Comparison of ENCODE assay signal across 18 mouse cellular contexts in the genomic region with DNA sequence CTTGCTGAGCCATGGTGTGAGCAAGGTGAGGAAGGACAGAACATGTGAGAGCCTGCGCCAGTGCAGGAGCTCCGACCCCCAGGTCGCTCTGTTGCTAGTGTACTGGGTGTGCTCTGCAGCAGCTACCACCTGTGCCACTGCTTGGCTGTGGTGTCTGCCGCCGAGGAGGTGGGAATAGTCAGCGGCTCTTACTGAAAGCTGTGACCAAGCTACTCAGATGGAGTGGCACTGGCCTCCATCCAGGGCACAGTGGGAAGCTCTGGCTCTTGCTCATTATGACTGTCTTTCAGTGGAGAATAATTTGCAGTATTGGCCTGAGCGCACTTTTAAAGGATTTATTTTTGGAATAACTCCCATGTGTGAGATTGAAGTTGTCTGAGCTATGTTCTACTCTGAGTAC.
DNase-seq lines count a peak whose midpoint lies in the region; ATAC-seq and TF ChIP-seq lines count a peak whose summit lies in the region.
"Had no signal": no experiment of that assay in that cellular context is flagged by ENCODE, and none has a peak within 500 bp of the region (broad histone marks: within the 10 kb centered on the region; RNA-seq: fewer than 3 reads in every experiment).

No protein-coding gene starts in this region.

- H3K9me3 ChIP-seq in forebrain, postnatal 0 days (ENCODE audit: low read length) = no peaks in the 10 kb centered on the region
- no peaks in the 10 kb centered on the region for H3K9me3 ChIP-seq in forebrain, embryonic 13.5 days (replicated peaks)
- H3K9me3 ChIP-seq in midbrain, postnatal 0 days (ENCODE audit: low read length) = no peaks in the 10 kb centered on the region
- no peaks in the 10 kb centered on the region for H3K9me3 ChIP-seq in midbrain, embryonic 14.5 days (ENCODE audit: control insufficient read depth, low read length)
- H3K9me3 ChIP-seq: embryonic facial prominence, embryonic 12.5 days; hindbrain, embryonic 15.5 days; limb, embryonic 13.5 days; midbrain, embryonic 13.5 days had no signal

- ATAC-seq in forebrain, postnatal 0 days = peak; percentile 51
- ATAC-seq in forebrain, embryonic 13.5 days = no peak
- ATAC-seq in midbrain, postnatal 0 days (ENCODE audit: low FRiP score) = no peak
- no peak for ATAC-seq in midbrain, embryonic 14.5 days (ENCODE audit: low FRiP score, low TSS enrichment)
- ATAC-seq: liver, postnatal 0 days; midbrain, embryonic 13.5 days had no signal

- H3K4me3 ChIP-seq in forebrain, postnatal 0 days (ENCODE audit: low read depth, low read length) = no peak overlapping the region
- H3K4me3 ChIP-seq in forebrain, embryonic 13.5 days = no peak overlapping the region
- H3K4me3 ChIP-seq in midbrain, postnatal 0 days (ENCODE audit: low read depth, low read length) = no peak overlapping the region
- no peak overlapping the region for H3K4me3 ChIP-seq in midbrain, embryonic 14.5 days (replicated peaks; ENCODE audit: low read depth, low read length)
- H3K4me3 ChIP-seq: embryonic facial prominence, embryonic 12.5 days; hindbrain, embryonic 15.5 days; limb, embryonic 13.5 days; midbrain, embryonic 13.5 days had no signal

- H3K36me3 ChIP-seq in forebrain, postnatal 0 days (ENCODE audit: insufficient read depth) = no peaks in the 10 kb centered on the region
- no peaks in the 10 kb centered on the region for H3K36me3 ChIP-seq in forebrain, embryonic 13.5 days (ENCODE audit: poor library complexity, severe bottlenecking)
- H3K36me3 ChIP-seq in midbrain, postnatal 0 days (ENCODE audit: insufficient read depth, low read length) = no peaks in the 10 kb centered on the region
- no peaks in the 10 kb centered on the region for H3K36me3 ChIP-seq in midbrain, embryonic 14.5 days (ENCODE audit: control insufficient read depth, insufficient read depth, low read length)
- H3K36me3 ChIP-seq: embryonic facial prominence, embryonic 12.5 days; hindbrain, embryonic 15.5 days; limb, embryonic 13.5 days; midbrain, embryonic 13.5 days had no signal

- 54% methylated on average over 7 of the region's 7 CpGs for WGBS in forebrain, postnatal 0 days
- WGBS in forebrain, embryonic 13.5 days = 82% methylated on average over 7 of the region's 7 CpGs
- WGBS in midbrain, postnatal 0 days = 77% methylated on average over 7 of the region's 7 CpGs
- WGBS in midbrain, embryonic 14.5 days = 87% methylated on average over 7 of the region's 7 CpGs

- peaks cover 5% of the 10 kb centered on the region; the same call in 1 of the 2 replicates for H3K4me1 ChIP-seq in forebrain, postnatal 0 days (ENCODE audit: insufficient read depth)
- peaks cover 7% of the 10 kb centered on the region; the same call in 1 of the 2 replicates for H3K4me1 ChIP-seq in forebrain, embryonic 13.5 days
- peaks cover 3% of the 10 kb centered on the region; the same call in 1 of the 2 replicates for H3K4me1 ChIP-seq in midbrain, postnatal 0 days (ENCODE audit: insufficient read depth, low read length)
- no peaks in the 10 kb centered on the region for H3K4me1 ChIP-seq in midbrain, embryonic 14.5 days (ENCODE audit: control insufficient read depth, insufficient read depth, low read length)
- H3K4me1 ChIP-seq: embryonic facial prominence, embryonic 12.5 days; hindbrain, embryonic 15.5 days; limb, embryonic 13.5 days had no signal

- H3K9ac ChIP-seq in forebrain, postnatal 0 days = no peak overlapping the region
- no peak overlapping the region for H3K9ac ChIP-seq in forebrain, embryonic 13.5 days
- no peak overlapping the region for H3K9ac ChIP-seq in midbrain, postnatal 0 days (replicated peaks; ENCODE audit: low read length, poor library complexity, severe bottlenecking)
- no peak overlapping the region for H3K9ac ChIP-seq in midbrain, embryonic 14.5 days (replicated peaks; ENCODE audit: low read length)
- H3K9ac ChIP-seq: embryonic facial prominence, embryonic 12.5 days; hindbrain, embryonic 15.5 days; limb, embryonic 13.5 days; liver, postnatal 0 days; midbrain, embryonic 13.5 days had no signal

- H3K27me3 ChIP-seq in forebrain, postnatal 0 days (ENCODE audit: insufficient read depth, low read length) = no peaks in the 10 kb centered on the region
- no peaks in the 10 kb centered on the region for H3K27me3 ChIP-seq in forebrain, embryonic 13.5 days
- no peaks in the 10 kb centered on the region for H3K27me3 ChIP-seq in midbrain, postnatal 0 days (ENCODE audit: insufficient read depth, low read length)
- no peaks in the 10 kb centered on the region for H3K27me3 ChIP-seq in midbrain, embryonic 14.5 days (ENCODE audit: control insufficient read depth, insufficient read depth, low read length)
- H3K27me3 ChIP-seq: embryonic facial prominence, embryonic 12.5 days; hindbrain, embryonic 15.5 days; limb, embryonic 13.5 days; midbrain, embryonic 13.5 days had no signal

- DNase-seq in forebrain, postnatal 0 days = peak; percentile 47
- DNase-seq in midbrain, postnatal 0 days (ENCODE audit: low spot score) = peak; percentile 83
- no peak for DNase-seq in midbrain, embryonic 14.5 days
- DNase-seq in cerebellum, adult 9-10 months = peak; percentile 92
- no peak for DNase-seq in kidney, postnatal 4 days
- no peak for DNase-seq in spleen, postnatal 10 days (ENCODE audit: low spot score in 2 of 2)
- DNase-seq: adrenal gland, adult 8-10 months; B cell, adult 2 months; kidney, adult 8-10 months; liver, postnatal 0 days; lung, postnatal 36 days; spleen, adult 18-20 months; thymus, postnatal 4 days had no signal

- no peak overlapping the region for H3K4me2 ChIP-seq in forebrain, postnatal 0 days (ENCODE audit: low read depth)
- H3K4me2 ChIP-seq in forebrain, embryonic 13.5 days = no peak overlapping the region
- H3K4me2 ChIP-seq in midbrain, postnatal 0 days (ENCODE audit: low read depth, low read length, poor library complexity, severe bottlenecking) = no peak overlapping the region
- H3K4me2 ChIP-seq in midbrain, embryonic 14.5 days (ENCODE audit: low read length) = no peak overlapping the region
- H3K4me2 ChIP-seq: embryonic facial prominence, embryonic 12.5 days; hindbrain, embryonic 15.5 days; limb, embryonic 13.5 days; midbrain, embryonic 13.5 days had no signal

- TF ChIP-seq CTCF in forebrain, postnatal 0 days (IDR thresholded peaks at IDR 0.05; ENCODE audit: low read depth) = no peak
- TF ChIP-seq CTCF in midbrain, postnatal 0 days (IDR thresholded peaks at IDR 0.05) = no peak

- H3K27ac ChIP-seq in forebrain, postnatal 0 days (ENCODE audit: low read depth, low read length) = no peak overlapping the region
- no peak overlapping the region for H3K27ac ChIP-seq in forebrain, embryonic 13.5 days
- no peak overlapping the region for H3K27ac ChIP-seq in midbrain, postnatal 0 days (ENCODE audit: low read depth, low read length)
- H3K27ac ChIP-seq in midbrain, embryonic 14.5 days (replicated peaks; ENCODE audit: low read depth, low read length) = no peak overlapping the region
- H3K27ac ChIP-seq: embryonic facial prominence, embryonic 12.5 days; hindbrain, embryonic 15.5 days; limb, embryonic 13.5 days; midbrain, embryonic 13.5 days had no signal

Comparison
In these comparisons a context has a peak if more than half of its experiments do, and no peak if none do; other contexts are left out.
1. DNase-seq: peak in forebrain, postnatal 0 days (single experiment), midbrain, postnatal 0 days (single experiment) and cerebellum, adult 9-10 months (single experiment); none in midbrain, embryonic 14.5 days (single experiment), kidney, postnatal 4 days (0 of 2) and spleen, postnatal 10 days (0 of 2).